Mouse (Mus musculus): ENCODE data around the gene Efnb3.
"Not testable (repeated sequence)": the region's sequence is repeated elsewhere in the genome, so short reads cannot be mapped to it uniquely, and the experiment has no call there.

GRCm38 (mm10) chr11:69530755-69531154 lies 29.2 kb downstream of the Efnb3 start:
- TF ChIP-seq TAL1, GATA1 (IDR thresholded peaks at IDR 0.05; ENCODE audit: low read length): not testable (repeated sequence)

Data from erythroblast, embryonic 14.5 days (primary cell).